8 mouse cellular contexts compared by ENCODE assay signal in genomic region chr2:163968581-163968980, GRCm38 (mm10). TPM values are rescaled to one million over a fixed set of nuclear protein-coding genes. Genes with fewer than 3 reads are reported as not detected.
DNase-seq lines count a peak whose midpoint lies in the region; ATAC-seq and TF ChIP-seq lines count a peak whose summit lies in the region.

No protein-coding gene starts in this region.

- H3K4me3 ChIP-seq in gastrocnemius, adult 2 months = no peak overlapping the region
- H3K4me3 ChIP-seq in small intestine, adult 2 months (ENCODE audit: low read depth, low read length) = no peak overlapping the region

- no peaks in the 10 kb centered on the region for H3K4me1 ChIP-seq in small intestine, adult 2 months (ENCODE audit: control insufficient read depth, insufficient read depth, insufficient read length, low read length)

- H3K27me3 ChIP-seq in small intestine, adult 2 months (ENCODE audit: control insufficient read depth, insufficient read depth, low read length) = no peaks in the 10 kb centered on the region

- ATAC-seq in megakaryocyte-erythroid progenitor cell, adult 5-6 weeks (replicated peaks; ENCODE audit: low FRiP score, low TSS enrichment, poor library complexity, severe bottlenecking) = peak; percentile 74

- peak; percentile 90 for TF ChIP-seq CTCF in gastrocnemius, adult 2 months (IDR thresholded peaks at IDR 0.05)
- TF ChIP-seq CTCF in small intestine, adult 2 months (IDR thresholded peaks at IDR 0.05; ENCODE audit: extremely low read depth, insufficient read length, insufficient replicate concordance, low read depth, low read length) = peak; percentile 89; the same call in 1 of the 2 replicates

- no peaks in the 10 kb centered on the region for H3K36me3 ChIP-seq in small intestine, adult 2 months (ENCODE audit: control insufficient read depth, insufficient read depth, low read length)

- intact Hi-C loops in gastrocnemius, adult 2 months (cut with DNase I) = loop anchor here (5.0 kb wide), 1 partner anchor 111 kb away; no protein-coding TSS in a partner anchor

- peak; percentile 64 for DNase-seq in gastrocnemius, adult 2 months
- no peak for DNase-seq in gastrocnemius, postnatal 25 days
- DNase-seq in MN1 (ENCODE audit: low spot score) = peak; percentile 80
- DNase-seq in cerebellum, adult 8-10 months = peak; percentile 79
- DNase-seq in frontal cortex, postnatal 36 days (ENCODE audit: low spot score in 2 of 2) = peak; percentile 68 to 78
- DNase-seq in layer of hippocampus, adult 9-11 months = peak; percentile 42

- 4% methylated on average over 5 of the region's 5 CpGs for WGBS in small intestine, adult 2 months

- no peak overlapping the region for H3K27ac ChIP-seq in gastrocnemius, adult 2 months
- no peak overlapping the region for H3K27ac ChIP-seq in small intestine, adult 2 months (ENCODE audit: insufficient read depth, low read depth, low read length)

- no peak for TF ChIP-seq POLR2A in small intestine, adult 2 months (IDR thresholded peaks at IDR 0.05; ENCODE audit: low read depth, low read length)

RNA-seq across cellular contexts. Expression of gene Ywhab, which starts 26.2 kb away (rescaled TPM):
- total RNA-seq in gastrocnemius, adult 2 months (2021) = 10 to 100 TPM; 34.7 to 44.4 TPM
- 10 to 100 TPM; 39.6 to 54.5 TPM for total RNA-seq in gastrocnemius, postnatal 25 days (2021)
- 111 and 112 TPM in 2 replicates for total RNA-seq in megakaryocyte-erythroid progenitor cell, adult 5-6 weeks (2014; fragmentation: Nextera tagmentation)
- total RNA-seq in megakaryocyte-erythroid progenitor cell, adult 5-6 weeks (2017) = 54.1 and 60.2 TPM in 2 replicates
- polyA plus RNA-seq in small intestine, adult 2 months (2012; rRNA removed) = 12.1 and 25.8 TPM in 2 replicates

RNA-seq across cellular contexts. Expression of gene Rims4, which starts 50.1 kb away (rescaled TPM):
- total RNA-seq in gastrocnemius, adult 2 months (2021) = 1 to 10 TPM; 1.2 to 3.2 TPM
- 1 to 10 TPM in 1 of 2 experiments, under 1 TPM in 1; 0.86 to 2.0 TPM for total RNA-seq in gastrocnemius, postnatal 25 days (2021)
- not detected in 2 replicates for total RNA-seq in megakaryocyte-erythroid progenitor cell, adult 5-6 weeks (2014; fragmentation: Nextera tagmentation)
- total RNA-seq in megakaryocyte-erythroid progenitor cell, adult 5-6 weeks (2017) = not detected in 2 replicates
- polyA plus RNA-seq in small intestine, adult 2 months (2012; rRNA removed) = 0.05 and 0.17 TPM in 2 replicates

RNA-seq across cellular contexts. Expression of gene Pabpc1l, which starts 56.7 kb away (rescaled TPM):
- not detected for total RNA-seq in gastrocnemius, adult 2 months (2021)
- total RNA-seq in gastrocnemius, postnatal 25 days (2021) = 1 to 10 TPM in 1 of 2 experiments, not detected in 1; 1.5 TPM
- total RNA-seq in megakaryocyte-erythroid progenitor cell, adult 5-6 weeks (2014; fragmentation: Nextera tagmentation) = 1.5 TPM in 1 of 2 replicates, not detected in the other
- total RNA-seq in megakaryocyte-erythroid progenitor cell, adult 5-6 weeks (2017) = not detected in 2 replicates
- 0.10 and 0.18 TPM in 2 replicates for polyA plus RNA-seq in small intestine, adult 2 months (2012; rRNA removed)
